Mouse (Mus musculus) kidney, adult 2 months (tissue): ENCODE measurements around the gene Rps16. TPM values are rescaled to one million over a fixed set of nuclear protein-coding genes. Genes with fewer than 3 reads are reported as not detected.

ENCODE experiments used
- DNase-seq: peaks from one replicate; pipeline ENCODE4 v3.0.0; 2021
- H3K27ac ChIP-seq: fragments of 200-500 bp; 2 replicates; pipeline ENCODE4 v1.5.1; 2012; ENCODE audit warnings: low read depth, low read length, control low read depth, inconsistent platforms; ENCODE audit not compliant: insufficient read depth
- H3K27me3 ChIP-seq: fragments of 200-500 bp; replicated peaks from 2 replicates; pipeline ENCODE4 v1.6.1; 2012; ENCODE audit warnings: mild to moderate bottlenecking, moderate library complexity, low read length, inconsistent platforms; ENCODE audit not compliant: control insufficient read depth, insufficient read depth
- H3K36me3 ChIP-seq: fragments of 200-500 bp; 2 replicates; pipeline ENCODE4 v1.6.1; 2012; ENCODE audit warnings: mild to moderate bottlenecking, moderate library complexity, low read length, inconsistent platforms; ENCODE audit not compliant: control insufficient read depth, insufficient read depth
- H3K4me1 ChIP-seq: fragments of 200-500 bp; 2 replicates; pipeline ENCODE4 v1.6.1; 2011; ENCODE audit warnings: low read length; ENCODE audit not compliant: control insufficient read depth, insufficient read depth
- H3K4me3 ChIP-seq: fragments of 200-500 bp; 2 replicates; pipeline ENCODE4 v1.5.1; 2011; ENCODE audit warnings: mild to moderate bottlenecking, low read depth, low read length, control low read depth; ENCODE audit not compliant: insufficient read depth
- CTCF ChIP-seq: fragments of 200-500 bp; conservative IDR thresholded peaks from 2 replicates; pipeline ENCODE4 v1.5.1; 2011; ENCODE audit warnings: low read depth, mild to moderate bottlenecking, control low read depth, low read length, moderate library complexity, mixed read lengths; ENCODE audit not compliant: insufficient read depth, insufficient read length
- POLR2A ChIP-seq: fragments of 200-500 bp; IDR thresholded peaks from one replicate; pipeline ENCODE4 v1.6.1; 2011; ENCODE audit warnings: low read depth, low read length, control low read depth
- WGBS: fragments of 180-500 bp; shearing (Covaris S2); methylation state at CpG from one replicate; pipeline ENCODE4 v1.1.7; 2018; 5-methylcytosine and 5-hydroxymethylcytosine counted together
- polyA plus RNA-seq: library from polyadenylated mRNA; depleted of rRNA; stranded (reverse); fragments of >200 nt; gene quantifications from 2 replicates; pipeline ENCODE4 v1.2.3, GENCODE M21; 2012

Gene Rps16
- polyA plus RNA-seq, 1 experiment: 951 TPM

DNA sequence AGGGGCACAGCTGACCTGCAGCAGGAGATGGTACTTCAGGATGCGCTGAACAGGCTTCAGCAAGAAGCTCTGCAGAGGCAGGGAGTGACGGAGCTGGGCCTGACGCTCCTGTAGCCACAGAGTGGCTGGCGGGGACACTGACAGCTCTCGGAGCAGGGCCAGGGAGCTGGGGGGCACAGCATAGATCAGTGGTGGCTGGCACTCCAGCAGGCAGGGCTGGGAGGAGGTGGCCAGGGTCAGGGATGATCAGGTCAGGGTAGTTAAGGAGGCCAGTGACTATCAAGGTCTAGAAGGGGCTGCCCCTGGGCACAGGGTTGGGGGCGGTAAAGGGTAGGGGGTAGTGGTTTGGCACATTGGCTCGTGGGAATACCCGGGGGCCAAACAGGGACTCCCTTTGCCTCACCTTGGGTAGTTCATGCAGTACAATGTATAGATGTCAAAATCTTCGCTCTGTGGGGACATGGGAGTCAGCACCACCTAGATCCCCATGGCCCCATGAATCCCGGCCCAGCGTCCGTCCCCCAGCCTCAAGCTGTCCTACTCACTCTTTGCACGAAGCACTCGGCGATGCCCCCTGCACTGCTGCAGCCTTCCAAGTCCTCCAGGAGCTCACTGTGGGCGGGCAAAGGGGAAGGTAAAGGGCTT, 17.9 kb downstream of the Rps16 start:
- TF ChIP-seq POLR2A: no peak
- Histone ChIP-seq H3K27me3 (no peaks in the 10 kb centered on the region), H3K4me3 (no peak overlapping the region), H3K4me1 (no peaks in the 10 kb centered on the region), H3K36me3 (no peaks in the 10 kb centered on the region), H3K27ac (no peak overlapping the region)
- 89% methylated on average over 16 of the region's 16 CpGs for WGBS
- DNase-seq: no peak

DNA sequence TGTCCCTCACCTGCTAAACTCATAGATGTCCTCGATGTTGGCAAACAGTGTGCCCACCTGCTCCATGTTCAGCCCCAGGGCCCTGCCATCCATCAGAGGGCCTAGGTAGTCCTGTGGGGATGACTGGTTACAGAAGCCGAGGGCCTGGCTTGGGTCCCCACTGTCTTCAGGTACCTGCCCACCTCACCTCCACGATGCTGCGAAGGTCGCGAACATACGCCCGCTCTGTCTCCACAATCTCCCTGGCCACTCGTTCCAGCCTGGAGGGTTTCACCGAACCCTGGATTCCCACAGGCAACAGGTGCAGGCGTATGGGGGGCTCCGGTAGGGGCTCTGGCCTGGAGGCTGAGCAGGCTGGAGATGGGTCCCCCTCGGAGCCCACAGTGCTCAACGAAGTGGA, 19.6 kb downstream of the Rps16 start:
- no peak for DNase-seq
- no peak overlapping the region for H3K4me3 ChIP-seq
- H3K27ac ChIP-seq: no peak overlapping the region
- H3K36me3 ChIP-seq: no peaks in the 10 kb centered on the region
- no peaks in the 10 kb centered on the region; the same call in 1 of the 2 replicates for H3K4me1 ChIP-seq
- no peak for TF ChIP-seq POLR2A
- TF ChIP-seq CTCF: no peak
- H3K27me3 ChIP-seq: no peaks in the 10 kb centered on the region
- 85% methylated on average over 14 of the region's 14 CpGs for WGBS

DNA sequence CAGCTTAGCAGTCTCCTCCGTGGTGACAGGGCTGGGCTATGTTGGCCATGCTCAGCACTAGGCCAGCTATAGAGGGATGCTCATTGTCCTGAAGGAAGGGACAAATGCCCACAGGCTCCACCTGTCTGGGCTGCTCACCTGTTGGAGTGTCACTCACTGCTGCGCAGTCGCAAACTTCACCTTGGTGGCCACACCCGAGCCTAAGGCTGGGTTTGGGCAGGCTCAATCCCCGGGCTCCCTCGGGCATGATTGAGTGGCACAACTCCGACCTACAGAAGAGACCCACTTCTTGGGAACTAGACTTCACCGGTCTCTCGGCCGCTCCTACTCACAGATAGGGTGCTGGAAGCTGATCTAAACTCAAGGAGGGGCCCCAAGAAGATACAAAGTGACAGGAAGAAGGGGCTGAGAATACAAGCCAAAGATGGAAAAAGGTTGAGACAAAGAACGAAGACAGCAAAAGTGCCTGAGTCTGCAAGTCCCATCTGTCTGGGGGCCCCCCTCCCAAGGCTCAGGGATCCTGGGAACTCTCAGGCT, 20.6 kb downstream of the Rps16 start:
- WGBS: 13% methylated on average over 11 of the region's 11 CpGs
- Histone ChIP-seq H3K27ac (peak overlapping the region; percentile 57), H3K4me1 (peaks cover 2% of the 10 kb centered on the region; the same call in 1 of the 2 replicates)

DNA sequence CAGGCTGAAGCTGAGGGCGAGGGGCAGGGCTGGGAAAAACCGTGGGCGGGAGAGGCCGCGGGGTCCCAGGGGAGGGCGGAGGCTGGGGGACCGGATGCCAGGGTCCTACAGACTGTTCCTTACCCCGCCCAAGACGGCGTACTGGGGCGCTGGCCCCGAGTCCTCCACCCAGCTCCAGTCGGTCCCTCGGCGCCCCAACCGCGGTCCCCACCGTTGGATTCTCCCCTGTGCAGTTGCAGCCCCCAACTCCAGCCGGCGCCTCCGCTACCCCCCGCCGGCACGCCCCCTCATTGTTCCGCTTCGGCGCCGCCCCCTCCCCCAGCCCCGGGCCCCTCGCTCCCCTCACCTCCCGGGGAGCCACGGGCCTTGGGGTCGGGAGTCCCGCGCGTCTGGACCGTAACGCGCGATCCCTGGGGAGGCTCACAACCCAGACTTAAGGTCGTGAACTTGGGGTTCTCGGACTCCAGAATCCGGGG, 21.1 kb downstream of the Rps16 start:
- Histone ChIP-seq H3K4me1 (peaks cover 3% of the 10 kb centered on the region; the same call in 1 of the 2 replicates), H3K27me3 (no peaks in the 10 kb centered on the region), H3K4me3 (peak overlapping the region; percentile 54), H3K27ac (peak overlapping the region; percentile 67), H3K36me3 (no peaks in the 10 kb centered on the region)
- WGBS: under 1% methylated on average over 41 of the region's 43 CpGs
- TF ChIP-seq POLR2A: no peak
- TF ChIP-seq CTCF: no peak
- DNase-seq: peak; percentile 67

More for the DNA sequence above, 20.6 kb downstream of the Rps16 start:
- no peaks in the 10 kb centered on the region for H3K27me3 ChIP-seq
- no peak for DNase-seq
- H3K36me3 ChIP-seq: no peaks in the 10 kb centered on the region
- no peak for TF ChIP-seq CTCF
- TF ChIP-seq POLR2A: no peak
- peak overlapping the region; percentile 54 for H3K4me3 ChIP-seq

DNA sequence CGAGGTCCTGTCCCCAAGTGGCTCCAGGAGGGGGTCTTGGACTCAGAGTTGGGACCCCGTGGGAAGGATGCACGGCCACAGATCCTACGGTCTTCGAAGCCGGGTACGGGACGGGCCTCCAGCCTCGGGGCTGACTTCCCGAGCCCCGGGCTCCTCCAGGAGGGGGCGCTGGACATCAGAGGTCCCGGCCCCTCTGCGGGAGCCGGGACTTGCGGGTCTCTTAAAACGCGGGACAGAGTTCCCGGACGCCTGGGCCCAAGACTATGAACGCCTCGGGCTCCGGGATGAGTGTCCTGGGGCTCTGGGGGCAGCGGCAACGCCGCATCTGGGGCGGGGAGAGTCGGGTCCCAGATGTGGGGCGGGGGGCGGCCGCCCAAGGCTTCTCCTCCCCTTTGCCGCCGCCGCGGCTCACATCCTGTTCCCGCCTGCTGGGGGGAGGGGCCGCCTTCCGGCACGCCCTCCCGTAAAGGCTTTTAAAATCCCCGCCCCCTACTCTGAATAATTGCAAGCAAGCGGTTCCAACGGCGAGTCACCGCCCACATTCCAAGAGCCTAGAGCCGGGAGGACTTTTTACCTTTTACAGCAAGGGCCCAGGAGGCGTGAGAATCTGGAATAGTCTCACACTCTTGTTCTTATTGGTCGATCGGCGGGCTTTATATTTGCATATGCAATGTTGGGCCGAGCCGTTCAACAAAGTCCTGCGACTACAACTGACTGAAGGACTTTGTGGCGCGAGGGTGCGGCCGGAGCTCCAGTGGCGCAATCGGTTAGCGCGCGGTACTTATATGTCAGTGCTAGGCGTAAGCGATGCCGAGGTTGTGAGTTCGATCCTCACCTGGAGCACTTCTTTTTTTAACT, 22.0 kb downstream of the Rps16 start, which contains the start of gene Plekhg2:
Gene Plekhg2, minus strand, starts transcription at position 349 of the 858 bp plus-strand sequence.
- DNase-seq: peak; percentile 100
- no peaks in the 10 kb centered on the region for H3K27me3 ChIP-seq
- TF ChIP-seq CTCF: peak; percentile 34; the same call in 1 of the 2 replicates
- TF ChIP-seq POLR2A: peak; percentile 44
- H3K4me1 ChIP-seq: peaks cover 5% of the 10 kb centered on the region; the same call in 1 of the 2 replicates
- peak within 1 kb of the TSS; percentile 68 for H3K27ac ChIP-seq
- H3K36me3 ChIP-seq: peaks cover 3% of the 10 kb centered on the region; the same call in 1 of the 2 replicates
- WGBS: under 1% methylated on average over 66 of the region's 66 CpGs
- H3K4me3 ChIP-seq: peak within 1 kb of the TSS; percentile 54

DNA sequence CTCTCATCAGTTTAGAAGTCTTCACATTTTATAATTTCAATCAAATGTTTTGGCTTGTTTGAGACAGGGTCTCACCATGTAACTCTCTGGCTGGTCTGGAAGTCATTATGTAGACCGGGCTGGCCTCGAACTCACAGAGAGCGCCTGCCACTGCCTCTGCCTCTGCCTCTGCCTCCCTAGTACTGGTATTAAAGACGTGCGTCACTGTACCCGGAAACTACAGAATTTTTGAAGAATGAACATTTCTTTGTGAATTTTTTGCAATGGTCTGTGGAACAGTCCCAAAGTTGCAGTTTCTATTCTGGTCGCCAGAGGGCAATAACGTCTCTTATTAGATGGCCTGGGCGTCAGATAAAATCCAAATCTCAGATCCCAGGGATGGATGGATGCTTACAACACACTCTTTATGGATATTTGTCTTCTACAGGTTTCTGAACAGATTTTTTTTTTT, 22.7 kb downstream of the Rps16 start:
- Histone ChIP-seq H3K27me3 (no peaks in the 10 kb centered on the region), H3K36me3 (peaks cover 8% of the 10 kb centered on the region), H3K27ac (peak overlapping the region; percentile 68), H3K4me3 (peak overlapping the region; percentile 42), H3K4me1 (peaks cover 5% of the 10 kb centered on the region; the same call in 1 of the 2 replicates)
- peak; percentile 91 for DNase-seq
- under 1% methylated on average over 9 of the region's 9 CpGs for WGBS
- no peak for TF ChIP-seq POLR2A
- peak; percentile 21; the same call in 1 of the 2 replicates for TF ChIP-seq CTCF

DNA sequence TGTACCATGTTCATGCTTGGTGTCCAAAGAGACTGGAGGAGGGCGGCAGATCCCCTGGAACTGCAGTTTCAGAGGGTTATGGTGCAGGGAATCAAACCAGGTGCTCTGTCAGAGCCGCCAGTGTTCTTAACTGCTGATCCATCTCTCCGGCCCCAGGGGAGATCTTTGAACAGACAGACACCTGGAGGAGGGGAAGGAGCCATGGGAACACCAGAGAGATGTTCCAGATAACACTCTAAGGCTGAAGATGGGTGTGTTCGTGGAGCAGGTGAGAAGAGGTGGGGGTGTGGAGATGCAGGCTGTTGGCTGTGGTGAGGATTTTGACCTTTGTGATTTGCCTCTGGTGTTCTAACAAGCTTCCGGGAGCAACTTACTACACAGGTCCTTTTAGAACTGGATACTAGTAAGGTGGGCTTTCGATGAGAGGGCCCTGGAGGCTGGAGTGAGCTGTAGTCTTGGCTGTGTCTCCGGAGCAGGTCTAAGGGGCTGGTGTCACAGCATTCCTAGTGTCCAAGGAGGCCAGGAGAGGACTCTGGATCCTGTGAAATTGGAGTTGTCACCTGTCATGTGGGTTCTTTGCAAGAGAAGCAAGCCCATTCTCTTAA, 23.5 kb downstream of the Rps16 start:
- no peak overlapping the region for H3K27ac ChIP-seq
- peak; percentile 33 for DNase-seq

More for the DNA sequence above, 23.5 kb downstream of the Rps16 start:
- Histone ChIP-seq H3K36me3 (peaks cover 8% of the 10 kb centered on the region), H3K4me1 (peaks cover 5% of the 10 kb centered on the region; the same call in 1 of the 2 replicates), H3K27me3 (no peaks in the 10 kb centered on the region), H3K4me3 (no peak overlapping the region)
- WGBS: 62% methylated on average over 7 of the region's 7 CpGs
- no peak for TF ChIP-seq POLR2A
- TF ChIP-seq CTCF: no peak
